Mouse (Mus musculus): ENCODE measurements around the gene Pkn1.

The Pkn1 gene

GRCm38 (mm10) chr8:83681099-83681498, 17.9 kb downstream of the Pkn1 start:
- DNase-seq, result no peak

- no peak for DNase-seq
These were observed 18.4 kb downstream of the Pkn1 start for GRCm38 (mm10) chr8:83680603-83681002.

GRCm38 (mm10) chr8:83679866-83680265, 19.1 kb downstream of the Pkn1 start:
- DNase-seq, result no peak

GRCm38 (mm10) chr8:83674497-83674896, 24.5 kb downstream of the Pkn1 start:
- DNase-seq, result no peak

GRCm38 (mm10) chr8:83672936-83673335, 26.0 kb downstream of the Pkn1 start:
- DNase-seq, result no peak

- no peak for DNase-seq
These were observed 30.0 kb downstream of the Pkn1 start for GRCm38 (mm10) chr8:83669013-83669412.

- DNase-seq, result peak; percentile 41
These were observed 30.7 kb downstream of the Pkn1 start for GRCm38 (mm10) chr8:83668010-83668916.

GRCm38 (mm10) chr8:83667526-83667925, 31.5 kb downstream of the Pkn1 start:
- no peak for DNase-seq

GRCm38 (mm10) chr8:83666866-83667234, 32.1 kb downstream of the Pkn1 start:
- no peak for DNase-seq

- DNase-seq, result no peak
These were observed 32.8 kb downstream of the Pkn1 start, which contains the start of gene Ptger1 for GRCm38 (mm10) chr8:83665969-83666865. TSS of gene Ptger1 (plus strand) at chr8:83666678.

GRCm38 (mm10) chr8:83664931-83665625, 33.9 kb downstream of the Pkn1 start:
- no peak for DNase-seq

GRCm38 (mm10) chr8:83664096-83664495, 34.9 kb downstream of the Pkn1 start:
- no peak for DNase-seq

- peak; percentile 83 for DNase-seq
These were observed 36.6 kb downstream of the Pkn1 start for GRCm38 (mm10) chr8:83662421-83662826.

GRCm38 (mm10) chr8:83660995-83661680, 37.8 kb downstream of the Pkn1 start:
- no peak for DNase-seq

GRCm38 (mm10) chr8:83660545-83660944, 38.4 kb downstream of the Pkn1 start:
- no peak for DNase-seq

GRCm38 (mm10) chr8:83656484-83657246, 42.3 kb downstream of the Pkn1 start:
- DNase-seq, result no peak

- DNase-seq, result no peak
These were observed 42.9 kb downstream of the Pkn1 start for GRCm38 (mm10) chr8:83656043-83656442.

GRCm38 (mm10) chr8:83654725-83655124, 44.3 kb downstream of the Pkn1 start:
- no peak for DNase-seq

- no peak for DNase-seq
These were observed 45.3 kb downstream of the Pkn1 start for GRCm38 (mm10) chr8:83653662-83654017.

GRCm38 (mm10) chr8:83652744-83653661, 46.0 kb downstream of the Pkn1 start:
- no peak for DNase-seq

All from cerebellum, adult 11 months (tissue).